Mouse (Mus musculus): Measurements from ENCODE around the gene Ntm.
A peak's percentile ranks its signal among the peaks of the same experiment; 100 is the strongest.

Gene Ntm

DNA sequence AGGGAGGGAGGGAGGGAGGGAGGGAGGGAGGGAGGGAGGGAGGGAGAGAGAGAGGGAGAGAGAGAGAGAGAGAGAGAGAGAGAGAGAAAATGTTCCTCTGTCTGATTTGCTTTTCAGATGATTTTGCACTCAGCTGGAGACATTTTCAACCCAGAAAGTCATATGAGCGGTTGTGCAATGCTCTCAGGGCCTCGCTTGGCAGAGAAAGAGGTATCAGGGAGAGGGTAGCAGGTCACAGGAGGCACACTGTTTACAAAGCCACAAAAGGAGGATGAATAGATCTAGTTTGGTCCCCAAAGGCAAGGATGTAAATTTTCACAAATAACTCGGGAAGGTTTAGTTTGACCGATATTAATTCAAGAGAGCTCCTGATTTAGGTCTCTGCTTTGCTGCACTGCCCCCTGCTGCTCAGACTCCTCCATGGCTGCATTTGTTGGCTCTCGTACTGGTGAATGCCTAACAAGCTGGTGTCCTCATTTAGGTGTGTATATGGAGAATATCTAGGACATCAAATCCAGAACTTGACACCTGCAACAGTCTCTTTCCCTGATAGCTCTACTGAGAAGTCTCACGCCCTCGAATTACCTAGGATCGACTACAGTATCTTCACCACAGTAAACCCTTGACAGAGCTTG, 377.1 kb downstream of the Ntm start:
- DNase-seq (ENCODE audit: low spot score in 2 of 2): peak; percentile 54 to 59

DNA sequence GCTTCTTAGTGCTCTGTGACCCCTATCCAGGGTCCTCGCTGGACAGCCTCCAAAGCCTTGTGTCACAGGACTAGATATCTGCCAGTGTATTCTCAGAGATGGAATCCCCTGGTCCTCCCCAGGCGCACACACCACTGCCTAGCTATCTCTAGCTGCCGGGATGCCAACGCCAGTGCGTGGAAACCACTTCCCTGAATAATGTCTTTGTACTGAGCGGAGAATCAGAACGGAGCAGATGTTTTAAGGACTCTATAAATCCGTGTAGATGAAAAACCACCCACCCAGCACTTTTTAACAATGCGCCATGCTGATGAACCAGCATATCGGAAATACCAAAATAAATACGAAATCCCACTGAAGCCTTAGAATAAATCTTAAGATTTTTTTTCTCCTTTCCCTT, 384.7 kb downstream of the Ntm start:
- no peak for DNase-seq (ENCODE audit: low spot score in 2 of 2)

DNA sequence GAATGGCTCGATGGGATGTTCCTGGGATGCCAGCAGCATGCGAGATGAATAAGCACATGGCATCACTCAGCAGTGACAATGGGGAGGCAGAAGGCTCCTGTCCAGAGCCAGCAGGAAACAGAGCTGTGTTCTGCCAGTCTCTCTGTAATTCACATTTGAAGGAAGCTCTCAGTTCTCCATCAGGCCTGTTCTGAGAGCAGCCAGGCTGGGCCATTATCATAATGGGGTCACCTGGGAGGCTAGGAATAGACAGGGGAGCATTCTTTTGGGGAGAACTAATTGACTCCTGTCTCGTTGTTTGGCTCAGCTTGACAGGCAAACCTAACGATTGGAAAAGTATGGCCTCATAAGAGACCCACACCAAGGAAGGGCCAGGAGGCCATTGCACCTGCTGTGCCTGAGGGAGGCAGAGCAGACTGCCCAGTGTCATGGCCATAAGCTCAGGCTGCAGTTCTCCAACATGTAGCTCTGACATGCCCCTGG, 386.8 kb downstream of the Ntm start:
- DNase-seq (ENCODE audit: low spot score in 2 of 2): no peak

DNA sequence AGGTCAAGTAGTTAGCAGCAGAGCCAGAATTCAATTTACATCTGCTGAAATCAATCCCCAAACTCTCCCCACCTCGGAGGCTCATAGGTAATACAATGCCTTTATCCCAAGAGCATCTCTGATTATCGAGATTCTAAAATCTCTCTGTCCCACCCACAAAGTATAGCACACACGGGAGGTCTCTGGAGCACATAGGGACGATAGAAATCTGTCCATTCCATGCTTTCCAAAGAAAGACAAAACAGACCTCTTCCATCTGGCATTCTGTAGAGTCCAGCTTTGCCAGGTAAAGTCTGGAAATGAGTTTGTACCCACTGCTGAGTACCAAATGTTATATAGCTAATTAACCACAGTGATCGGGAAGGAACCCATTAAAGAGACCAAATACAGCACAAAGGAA, 388.4 kb downstream of the Ntm start:
- DNase-seq (ENCODE audit: low spot score in 2 of 2): no peak

DNA sequence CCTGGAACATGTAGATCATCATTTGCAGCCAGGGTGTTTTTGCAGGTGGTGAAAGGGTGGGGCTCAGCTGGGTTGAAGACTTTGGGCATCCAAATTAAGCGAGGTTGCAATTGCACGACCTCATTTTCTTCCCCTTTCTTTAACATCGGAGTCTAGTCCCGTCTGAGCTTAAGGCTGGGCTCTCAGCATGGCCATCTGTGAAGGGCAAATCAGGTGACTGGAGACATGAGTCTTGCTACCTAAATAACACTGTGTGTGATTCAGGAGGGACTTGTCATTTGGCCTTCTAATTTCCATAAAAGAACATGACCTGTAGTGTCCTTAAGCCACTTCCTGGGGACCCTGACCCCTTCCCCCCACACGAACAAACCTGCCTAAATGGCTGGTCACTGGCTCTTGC, 394.4 kb downstream of the Ntm start:
- no peak for DNase-seq (ENCODE audit: low spot score in 2 of 2)

DNA sequence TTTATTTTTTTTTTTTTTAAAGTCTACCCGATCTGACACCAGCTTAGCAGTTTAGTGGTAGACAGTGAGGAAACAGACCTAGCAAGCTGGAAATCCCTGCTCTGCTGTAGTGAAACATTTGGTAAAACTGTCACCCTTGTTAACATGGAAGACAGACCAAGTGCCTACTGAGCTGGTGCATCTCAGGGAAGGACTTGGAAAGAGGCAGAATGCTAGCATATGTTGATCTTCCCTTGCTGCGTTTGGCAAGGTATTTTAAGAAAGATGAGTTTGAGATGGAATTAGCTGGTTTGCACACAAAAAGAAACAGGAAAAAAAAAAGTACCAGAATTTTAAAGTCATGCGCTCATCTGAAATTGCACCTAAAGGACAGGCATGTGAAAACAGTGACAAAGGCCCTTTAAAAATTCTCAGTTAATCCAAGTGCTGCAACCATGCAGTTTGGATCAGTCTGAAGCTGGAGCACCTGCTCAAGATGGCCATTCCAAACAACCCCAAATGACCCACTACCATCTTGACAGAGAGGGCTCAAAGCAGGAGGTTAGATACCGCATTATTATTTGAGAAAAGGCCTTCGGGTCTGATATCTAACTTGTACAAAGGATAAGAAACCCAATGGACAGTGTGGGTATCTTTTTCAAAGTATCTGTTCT, 400.4 kb downstream of the Ntm start:
- no peak for DNase-seq (ENCODE audit: low spot score in 2 of 2)

DNA sequence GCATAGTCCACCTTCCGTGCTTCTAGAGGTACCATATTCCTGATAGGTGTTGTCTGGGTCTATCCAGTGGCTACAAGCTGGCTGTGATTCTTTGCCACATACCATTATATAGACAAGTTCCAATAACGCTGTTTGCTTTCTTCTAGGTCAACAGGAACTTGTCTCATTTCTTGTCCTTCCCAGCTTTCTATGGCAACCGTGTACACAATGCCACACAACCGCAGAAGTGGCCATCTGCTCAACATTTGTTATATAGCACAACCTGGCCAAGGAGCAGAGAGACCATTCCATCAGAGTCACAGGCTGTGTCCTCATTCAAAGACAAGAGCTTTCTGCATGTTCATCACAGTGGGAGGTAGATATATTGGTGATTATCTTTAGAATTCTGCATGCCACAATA, 404.0 kb downstream of the Ntm start:
- DNase-seq (ENCODE audit: low spot score in 2 of 2): no peak

DNA sequence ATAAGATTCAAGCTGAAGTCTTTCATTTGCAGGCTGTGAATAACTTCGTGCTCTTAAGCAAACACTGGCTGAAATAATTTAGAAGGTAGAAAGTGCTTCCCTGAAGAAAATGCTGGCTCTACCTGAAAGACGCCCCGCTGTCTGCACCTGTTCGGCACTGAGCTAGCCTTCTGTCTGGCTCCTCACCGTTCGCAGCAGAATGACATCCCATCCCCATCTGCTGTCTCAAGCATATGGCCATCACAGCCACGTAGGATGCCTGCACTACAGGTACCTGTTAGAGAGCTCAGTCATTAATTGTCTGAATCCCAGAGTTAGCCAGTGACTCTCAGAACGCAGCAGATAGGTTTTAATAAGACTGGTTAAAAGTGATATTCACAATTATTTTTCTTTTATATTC, 412.4 kb downstream of the Ntm start:
- DNase-seq (ENCODE audit: low spot score in 2 of 2): no peak

DNA sequence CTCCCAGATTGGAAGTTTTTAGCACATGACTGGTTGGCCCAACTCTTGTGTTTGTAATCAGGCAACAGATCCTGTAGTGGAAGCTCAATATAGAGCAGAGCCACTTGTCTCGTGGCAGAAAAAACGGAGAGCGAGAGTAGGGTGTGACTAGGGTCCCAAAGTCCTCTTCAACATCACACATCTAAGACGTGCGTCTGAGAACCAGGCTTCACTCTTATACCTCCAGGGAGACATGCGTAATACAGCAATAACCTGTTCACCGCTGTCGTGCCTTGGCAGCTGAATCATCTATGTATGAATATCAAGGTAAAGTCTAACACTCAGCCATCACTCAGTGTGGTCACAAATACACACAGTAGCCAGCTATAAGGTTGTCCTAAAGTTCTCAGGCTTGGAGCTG, 412.8 kb downstream of the Ntm start:
- no peak for DNase-seq (ENCODE audit: low spot score in 2 of 2)

DNA sequence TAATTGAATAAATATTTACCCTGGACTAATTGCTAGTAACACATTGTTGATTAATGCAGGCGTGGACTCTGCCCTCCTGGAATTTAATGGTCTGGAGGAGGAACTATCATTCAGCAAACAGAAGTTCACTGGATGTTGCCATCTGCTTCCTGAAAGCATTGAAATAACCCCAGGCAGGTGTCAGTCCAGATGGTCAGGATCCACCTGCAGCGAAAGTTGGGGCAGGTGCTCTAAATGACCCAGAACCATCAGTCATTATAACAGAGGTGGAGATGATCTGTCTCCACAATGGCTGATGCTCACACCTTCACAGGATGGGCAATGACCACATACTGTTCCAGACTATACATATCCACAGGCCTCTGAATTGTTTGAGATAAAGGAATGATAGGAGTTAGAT, 426.5 kb downstream of the Ntm start:
- no peak for DNase-seq (ENCODE audit: low spot score in 2 of 2)

DNA sequence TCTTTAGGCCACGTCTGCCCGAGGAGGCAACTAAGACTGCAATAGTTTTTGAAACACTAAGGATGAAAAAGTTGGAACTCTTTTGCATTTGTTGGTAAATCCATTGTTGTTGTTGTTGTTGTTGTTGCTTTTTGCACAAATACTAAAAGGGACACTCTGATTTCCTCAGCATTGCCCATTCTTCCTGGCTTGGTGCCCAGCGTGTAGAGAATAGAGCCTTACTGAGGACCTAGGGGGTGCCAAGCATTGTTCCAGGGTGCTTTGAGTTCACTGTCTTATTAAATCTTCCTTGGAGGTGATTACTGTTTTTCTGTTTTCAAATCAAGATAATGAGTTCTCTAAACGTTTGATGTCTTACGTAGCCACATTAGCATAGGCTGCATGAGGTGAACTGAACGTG, 428.2 kb downstream of the Ntm start:
- DNase-seq (ENCODE audit: low spot score in 2 of 2): no peak

DNA sequence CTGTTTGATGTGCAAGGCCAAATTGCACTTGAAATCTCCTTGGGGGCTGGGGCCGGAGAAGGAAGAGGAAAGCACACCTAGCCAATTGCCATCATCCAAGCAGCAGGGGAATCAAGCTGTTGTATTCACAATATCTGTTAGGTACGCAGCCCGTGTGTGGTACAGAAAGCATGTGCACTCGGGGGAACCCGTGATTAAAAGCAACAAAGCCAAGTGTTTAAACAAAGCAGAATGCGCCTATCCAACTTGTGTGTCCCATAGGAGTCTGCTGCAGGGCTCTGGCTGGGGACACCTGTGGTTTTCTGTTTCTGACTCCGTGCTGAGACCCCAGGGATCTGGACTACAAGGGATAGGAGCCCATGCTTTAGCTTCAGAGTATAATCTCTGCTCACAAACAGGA, 428.6 kb downstream of the Ntm start:
- DNase-seq (ENCODE audit: low spot score in 2 of 2): no peak

DNA sequence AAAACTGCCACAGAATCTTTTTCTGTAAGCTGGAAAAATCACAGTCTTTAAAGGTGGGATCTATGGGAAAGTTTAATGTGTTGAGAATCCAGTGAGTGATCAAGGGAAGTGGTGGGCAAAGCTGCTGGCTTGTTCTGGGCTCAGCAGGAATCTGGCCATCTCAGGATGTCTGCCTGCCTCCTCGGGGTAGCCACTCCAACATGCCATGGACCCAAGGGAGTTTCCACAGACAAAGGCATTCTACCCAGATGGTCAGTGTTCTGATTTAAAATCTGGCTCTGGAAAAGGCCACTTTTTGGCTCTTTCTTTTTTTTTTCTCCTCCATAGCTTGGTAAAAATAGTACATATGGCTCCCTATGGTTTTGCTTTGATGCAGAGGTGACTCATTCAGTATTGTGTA, 429.4 kb downstream of the Ntm start:
- no peak for DNase-seq (ENCODE audit: low spot score in 2 of 2)

DNA sequence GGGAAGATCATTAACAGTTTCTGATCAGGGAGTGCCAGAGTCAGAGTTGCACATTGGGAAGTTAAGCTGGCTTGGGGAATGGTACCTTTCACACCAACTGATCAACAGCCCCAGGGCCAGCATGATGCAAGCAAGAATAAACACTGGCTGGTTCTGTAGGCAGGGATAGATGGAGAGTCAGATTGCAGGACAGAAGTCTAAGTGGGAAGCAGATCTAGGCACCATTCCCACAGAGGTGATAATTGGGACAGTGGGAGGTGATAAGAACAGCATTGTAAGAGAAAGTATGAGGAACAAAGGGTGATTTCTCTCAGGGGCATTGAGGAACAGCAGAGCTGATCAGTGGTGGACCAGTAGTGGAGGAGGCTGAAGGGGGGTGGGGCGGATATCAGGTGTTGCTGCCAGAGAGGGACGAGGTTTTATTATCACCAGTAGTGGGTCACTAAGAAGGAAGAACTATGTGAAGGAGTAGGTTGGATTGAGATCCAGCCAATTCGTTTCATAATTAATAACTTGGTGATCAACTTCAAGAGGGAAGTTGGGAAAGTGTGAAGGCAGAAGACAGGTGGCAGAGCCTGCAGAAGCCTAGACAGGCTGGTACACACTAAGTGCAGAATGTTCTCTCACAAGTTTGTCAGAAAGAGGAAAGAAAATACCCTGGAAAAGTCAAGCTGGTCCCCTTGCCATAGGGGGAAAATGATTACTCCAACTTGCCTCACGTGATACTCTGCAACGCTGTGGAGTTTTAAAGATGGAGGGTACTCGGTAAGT, 431.6 kb downstream of the Ntm start:
- no peak for DNase-seq (ENCODE audit: low spot score in 2 of 2)

DNA sequence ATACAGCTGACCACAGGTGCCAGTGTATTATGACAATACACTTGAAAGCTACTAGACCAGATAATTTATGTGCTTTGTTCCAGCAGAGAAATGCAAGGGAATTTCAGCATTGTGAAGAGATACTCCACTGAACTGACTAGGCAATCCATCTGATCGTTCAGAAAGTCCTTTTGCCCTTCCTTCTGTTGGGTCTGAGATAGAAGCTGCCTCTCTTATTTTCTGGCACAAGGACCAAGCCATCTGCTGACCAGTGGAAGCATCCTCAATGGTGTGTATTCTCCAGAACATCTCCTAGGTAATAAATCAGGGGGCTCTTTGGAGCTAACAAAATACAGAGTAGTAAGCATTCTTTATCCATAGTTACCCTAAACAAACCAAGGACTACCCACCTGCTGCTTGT, 438.8 kb downstream of the Ntm start:
- DNase-seq (ENCODE audit: low spot score in 2 of 2): no peak

DNA sequence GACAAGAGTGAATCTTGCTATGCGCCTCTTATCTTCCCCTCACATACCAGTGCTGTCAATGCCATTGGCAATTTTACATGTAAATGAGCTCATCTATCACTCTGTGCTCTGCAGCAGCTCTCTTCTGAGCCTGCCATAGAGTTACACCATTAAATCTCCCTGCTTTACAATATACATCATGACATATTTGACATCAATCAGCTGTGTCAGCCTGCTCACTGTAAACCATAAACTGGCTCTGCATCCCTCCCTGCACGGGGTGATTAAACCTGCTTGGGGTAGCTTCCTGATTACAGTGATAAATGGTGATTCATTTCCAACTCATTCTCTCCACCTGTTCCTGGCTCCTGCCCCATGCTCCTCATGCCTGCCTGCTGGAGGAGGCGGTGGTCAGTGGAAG, 439.7 kb downstream of the Ntm start:
- DNase-seq (ENCODE audit: low spot score in 2 of 2): no peak

DNA sequence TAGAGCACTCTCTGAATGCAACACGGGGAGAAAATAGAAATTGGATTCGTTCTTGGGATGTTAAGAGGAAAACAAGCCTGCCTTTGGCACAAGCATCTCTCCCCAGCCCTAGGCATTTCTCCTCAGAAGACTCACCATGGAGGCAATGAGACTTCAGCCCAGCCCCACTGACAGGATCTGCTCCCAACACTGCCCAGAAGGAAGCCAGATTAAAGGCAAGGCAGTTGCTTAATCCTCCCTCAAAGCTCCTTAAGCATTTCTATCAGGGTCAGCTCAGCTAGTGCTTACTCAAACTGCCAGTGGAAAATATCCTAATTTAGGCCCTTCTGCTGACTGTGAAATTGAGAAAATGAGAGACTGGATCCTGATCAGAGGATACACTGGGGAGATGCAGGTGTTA, 443.8 kb downstream of the Ntm start:
- no peak for DNase-seq (ENCODE audit: low spot score in 2 of 2)

DNA sequence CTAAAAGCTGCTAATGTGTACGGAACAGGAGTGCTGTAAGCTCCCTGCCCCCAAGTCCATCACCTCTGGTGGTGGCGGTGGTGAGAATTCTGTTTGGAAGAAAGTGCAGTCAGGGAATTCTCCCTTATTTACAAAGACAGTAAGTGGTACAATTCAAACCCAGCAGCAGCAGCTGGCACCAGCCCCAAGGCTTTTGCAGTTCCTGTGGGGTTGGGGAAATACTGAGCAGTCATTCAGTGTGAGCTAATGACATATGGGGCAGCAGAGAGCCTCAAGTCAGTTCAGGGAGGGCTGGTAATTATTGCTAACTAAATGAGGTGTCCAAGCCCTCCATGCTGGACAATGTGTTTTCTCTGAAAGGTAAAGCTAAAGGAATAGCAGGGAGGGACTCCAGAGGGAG, 446.3 kb downstream of the Ntm start:
- no peak for DNase-seq (ENCODE audit: low spot score in 2 of 2)

DNA sequence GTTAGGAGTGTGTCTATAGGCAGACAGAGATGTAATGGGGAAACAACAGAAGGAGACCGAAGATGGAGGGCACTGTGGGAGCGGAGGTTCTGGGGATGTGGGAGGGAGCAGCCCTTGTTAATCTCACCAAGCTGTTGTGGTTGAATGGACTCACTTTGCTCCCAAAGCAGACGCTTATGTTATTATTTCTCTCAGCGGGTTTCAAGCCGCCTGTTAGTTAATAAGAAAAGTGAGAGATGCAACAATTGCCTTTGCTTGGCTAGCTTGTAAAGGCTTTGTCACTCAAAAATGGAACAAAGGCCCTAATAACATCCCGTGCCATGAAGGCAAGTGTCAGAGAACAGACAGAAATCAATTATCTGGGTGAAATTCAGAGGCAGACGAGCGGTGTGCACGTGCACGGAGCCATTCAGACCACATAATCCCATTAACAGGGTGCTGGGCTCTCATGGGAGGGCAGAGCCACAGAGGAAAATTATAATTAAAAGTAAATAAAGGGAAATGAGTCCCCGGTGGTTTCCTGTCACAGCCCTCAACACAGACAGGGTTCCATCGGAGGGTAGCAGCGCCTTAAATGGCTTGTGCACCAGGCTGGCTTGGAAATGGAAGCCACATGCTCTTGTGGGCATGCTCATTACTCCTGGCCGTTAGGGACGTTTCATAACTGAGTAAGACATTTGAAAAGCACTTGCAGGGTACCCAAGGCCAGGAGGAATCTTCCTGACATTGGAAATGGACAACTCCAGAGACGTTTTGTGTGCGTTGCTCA, 448.2 kb downstream of the Ntm start:
- no peak for DNase-seq (ENCODE audit: low spot score in 2 of 2)

DNA sequence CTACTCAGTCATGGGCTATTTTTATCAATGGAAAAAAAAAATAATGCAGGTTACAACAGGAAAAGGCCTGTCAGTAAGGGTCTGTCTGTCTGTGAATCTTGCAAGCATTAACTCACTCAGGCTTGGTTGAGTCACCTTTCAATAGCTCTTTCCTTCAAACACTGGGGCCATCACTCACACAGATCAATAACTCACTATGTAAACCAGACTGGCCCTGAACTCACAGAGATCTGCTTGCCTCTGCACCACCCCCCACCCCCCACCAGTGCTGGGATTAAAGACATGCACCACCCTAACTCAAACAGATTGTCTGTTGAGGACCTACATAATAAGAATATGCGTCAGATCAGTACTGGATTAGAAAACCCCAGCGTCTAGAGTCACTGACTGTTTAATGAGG, 466.9 kb downstream of the Ntm start:
- DNase-seq (ENCODE audit: low spot score in 2 of 2): no peak

DNA sequence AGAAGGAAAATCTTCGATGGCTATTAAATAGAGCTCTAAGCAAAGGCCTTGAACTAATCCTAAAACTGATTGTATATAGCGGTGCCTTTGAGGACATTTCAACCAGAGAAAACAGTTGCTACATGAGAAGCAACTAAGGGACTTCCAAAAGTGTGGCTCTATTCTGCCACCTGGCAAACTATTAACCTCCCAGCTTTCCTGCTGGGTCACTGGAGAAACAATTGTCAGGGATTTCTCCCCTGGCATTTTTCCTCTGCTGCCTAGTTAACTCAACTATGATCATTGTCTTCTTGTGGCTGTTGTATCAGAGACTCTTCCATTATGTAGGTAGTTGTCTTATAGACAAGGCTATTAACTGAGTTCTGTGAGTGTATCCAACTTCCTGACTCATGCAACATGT, 480.7 kb downstream of the Ntm start:
- DNase-seq (ENCODE audit: low spot score in 2 of 2): no peak

DNA sequence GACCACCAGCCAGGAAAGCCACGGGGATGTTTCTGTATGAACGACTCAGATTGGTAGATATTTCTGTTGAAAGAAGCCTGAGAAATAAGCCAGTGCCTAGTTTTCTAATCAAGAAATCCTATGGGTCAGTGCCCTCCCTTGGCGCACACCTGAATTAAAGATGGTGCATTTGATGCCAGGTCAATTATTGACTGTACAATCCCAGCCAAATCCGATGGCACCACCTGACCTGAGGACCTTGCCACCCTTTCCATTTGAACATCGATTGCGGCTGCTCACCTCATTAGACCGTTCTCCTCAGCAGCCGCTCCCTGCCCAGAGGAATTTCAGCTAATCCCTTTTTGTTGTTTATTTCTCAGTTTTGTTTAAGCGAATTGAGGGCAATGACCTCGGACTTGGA, 483.9 kb downstream of the Ntm start:
- DNase-seq (ENCODE audit: low spot score in 2 of 2): no peak

All from frontal cortex, postnatal 10 days (tissue).